Mouse (Mus musculus): Measurements from ENCODE around the gene Trpc4ap.
"Not testable (repeated sequence)": the region's sequence is repeated elsewhere in the genome, so short reads cannot be mapped to it uniquely, and the experiment has no call there.

Gene Trpc4ap

DNA sequence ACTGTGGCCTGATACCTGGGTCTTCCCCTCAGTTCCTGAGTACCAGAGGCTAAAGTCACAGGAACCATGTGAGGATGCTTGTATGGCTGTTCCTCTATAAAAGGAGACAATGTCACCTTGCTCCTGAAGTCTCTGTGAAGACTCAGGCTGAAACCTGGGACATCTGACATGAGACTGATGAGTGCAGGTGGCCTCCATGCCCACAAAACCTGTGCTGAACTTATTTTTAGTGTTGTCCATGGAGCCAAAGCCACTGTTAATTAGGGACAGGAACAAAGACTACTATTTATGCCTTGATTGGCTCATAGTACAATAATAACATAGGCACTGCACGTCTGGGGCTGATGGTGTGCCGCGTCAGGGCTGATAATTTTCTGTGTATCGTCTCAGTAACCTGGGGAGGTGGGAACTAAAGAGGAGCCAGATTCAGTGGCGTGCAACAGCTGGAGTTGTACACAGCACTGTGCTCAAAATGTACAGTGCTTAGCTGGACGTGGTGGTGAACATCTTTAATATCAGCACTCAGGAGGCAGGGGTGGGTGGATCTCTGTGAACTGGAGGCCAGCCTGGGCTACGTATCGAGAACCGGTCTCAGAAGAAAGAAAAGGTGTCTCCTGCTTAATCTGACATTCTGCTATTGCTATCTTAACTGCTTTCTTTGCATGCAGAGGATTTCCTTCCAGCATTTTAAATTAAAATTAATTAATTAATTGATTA lies 80.2 kb downstream of the Trpc4ap start:
- no peak for DNase-seq (ENCODE audit: low spot score)

DNA sequence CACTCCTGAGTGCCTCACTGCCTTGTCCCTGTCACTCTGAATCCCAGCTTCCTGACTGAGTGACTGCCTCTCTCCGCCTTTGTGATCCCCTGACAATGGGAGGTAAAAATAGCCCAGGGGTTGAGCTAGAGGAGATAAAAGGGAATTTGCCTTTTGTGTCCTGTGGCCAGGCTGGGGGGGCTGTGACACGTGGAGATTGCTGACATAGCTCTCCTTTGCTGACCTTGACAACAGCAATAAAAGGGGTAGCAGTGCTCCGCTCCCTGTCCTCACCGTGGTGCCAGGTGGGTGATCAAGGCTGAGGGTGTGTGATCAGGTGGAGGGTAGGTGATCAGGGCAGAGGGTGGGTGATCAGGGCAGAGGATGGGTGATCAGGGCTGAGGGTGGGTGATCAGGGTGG lies 81.2 kb downstream of the Trpc4ap start, which contains the start of gene Myh7b:
Gene Myh7b (plus strand): TSS at position 235 of the 400 bp plus-strand sequence.
- no peak for DNase-seq (ENCODE audit: low spot score)

DNA sequence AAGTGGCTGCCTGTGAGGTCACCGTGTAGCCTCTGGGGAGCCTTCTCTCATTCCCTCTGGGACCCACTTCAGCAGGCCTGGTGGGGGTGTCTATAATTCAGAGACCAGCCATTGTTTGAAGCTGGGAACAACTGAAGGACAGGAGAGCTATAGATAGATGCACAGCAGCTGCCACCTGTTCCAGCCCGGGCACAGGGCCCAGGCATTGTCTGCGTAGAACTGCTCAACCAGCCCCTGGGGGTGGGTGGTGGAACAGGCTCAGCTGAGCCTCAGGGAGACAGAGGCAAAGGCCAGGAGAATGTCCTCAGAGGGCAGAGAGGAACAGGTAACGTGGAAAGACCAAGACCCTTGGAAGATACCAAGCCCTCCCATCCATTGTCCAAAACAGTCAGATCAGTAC lies 85.8 kb downstream of the Trpc4ap start:
- no peak for DNase-seq (ENCODE audit: low spot score)

DNA sequence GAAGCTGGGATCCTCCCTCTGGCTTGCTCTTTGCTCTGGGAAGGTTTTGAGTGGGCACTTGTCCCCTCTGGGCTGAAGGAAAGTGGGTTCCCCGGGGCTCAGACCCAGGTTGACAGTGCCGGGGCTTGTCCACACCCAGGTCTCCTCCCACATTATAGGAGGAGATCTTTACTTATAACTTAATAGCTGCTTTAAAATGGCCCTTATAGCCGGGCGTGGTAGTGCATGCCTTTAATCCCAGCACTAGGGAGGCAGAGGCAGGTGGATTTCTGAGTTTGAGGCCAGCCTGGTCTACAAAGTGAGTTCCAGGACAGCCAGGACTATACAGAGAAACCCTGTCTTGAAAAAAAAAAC lies 87.0 kb downstream of the Trpc4ap start:
- DNase-seq (ENCODE audit: low spot score): not testable (repeated sequence)

DNA sequence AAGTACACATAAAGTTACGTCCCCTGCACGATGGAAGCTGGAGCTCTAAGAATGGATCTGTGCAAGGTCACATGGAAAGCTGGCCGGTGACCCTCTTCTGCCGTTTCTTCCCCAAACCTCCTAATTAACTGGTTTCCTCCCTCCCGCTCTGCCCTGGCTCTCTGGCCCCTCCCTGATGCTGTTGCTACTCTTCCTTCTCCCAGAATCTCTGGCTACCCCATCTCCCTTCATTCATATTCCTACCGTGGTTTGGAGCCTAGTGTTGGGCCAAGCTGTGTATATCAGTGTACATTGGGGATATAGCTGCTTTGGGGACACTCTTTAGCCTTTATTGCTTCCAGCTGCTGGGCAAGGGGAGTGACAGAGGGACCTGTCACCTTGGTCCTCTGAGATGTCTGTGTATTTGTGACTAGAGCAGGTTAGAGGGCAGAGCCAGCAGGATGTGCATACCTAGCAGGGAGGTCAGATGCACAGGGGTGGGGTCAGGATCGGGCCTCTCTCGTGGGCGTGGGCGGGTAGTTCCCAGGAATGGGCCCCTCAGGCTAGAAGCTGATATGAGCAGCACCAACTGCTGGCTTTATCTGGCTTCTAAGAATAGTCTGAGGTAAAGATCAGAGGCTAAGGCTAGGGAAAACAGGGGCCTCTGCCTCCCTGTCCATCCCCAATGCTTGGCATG lies 87.5 kb downstream of the Trpc4ap start:
- DNase-seq (ENCODE audit: low spot score): peak; percentile 48

DNA sequence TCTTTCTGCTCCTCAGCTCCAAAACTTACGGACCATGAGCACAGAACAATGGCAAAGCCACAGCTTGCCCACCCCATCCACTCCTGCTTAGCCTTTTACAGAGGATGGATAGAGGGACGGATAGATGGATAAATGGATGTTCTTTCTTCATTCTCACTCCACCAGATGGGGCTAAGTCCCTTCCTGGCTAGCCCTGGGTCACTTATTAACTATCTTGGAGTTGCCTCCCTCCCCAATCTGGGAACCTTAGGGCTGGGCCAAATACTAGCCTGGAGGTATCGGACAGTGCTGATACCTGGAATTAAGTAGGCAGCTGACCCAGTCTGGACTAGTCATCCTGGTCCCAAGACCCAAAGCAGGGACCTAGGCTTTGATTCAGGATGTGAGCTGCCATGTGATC lies 88.5 kb downstream of the Trpc4ap start:
- DNase-seq (ENCODE audit: low spot score): no peak

DNA sequence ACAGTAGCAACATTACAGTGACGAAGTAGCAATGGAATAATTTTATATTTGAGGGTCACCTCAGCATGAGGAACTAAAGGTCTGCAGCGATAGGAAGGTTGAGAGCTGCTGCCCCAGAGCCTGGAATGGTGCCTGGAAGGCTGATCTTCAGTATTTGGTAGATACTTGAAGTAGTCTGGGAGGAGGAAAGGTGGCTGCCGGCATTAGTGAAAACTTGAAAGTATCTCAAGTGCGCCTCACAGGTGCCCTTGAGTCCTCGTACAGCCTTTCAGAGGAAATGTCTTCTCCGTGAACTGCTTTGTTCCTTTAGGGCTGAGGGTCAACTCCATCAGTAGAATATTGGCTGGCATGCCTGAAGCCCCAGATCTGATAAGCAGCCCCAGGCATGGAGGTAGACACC lies 96.7 kb downstream of the Trpc4ap start:
- no peak for DNase-seq (ENCODE audit: low spot score)

DNA sequence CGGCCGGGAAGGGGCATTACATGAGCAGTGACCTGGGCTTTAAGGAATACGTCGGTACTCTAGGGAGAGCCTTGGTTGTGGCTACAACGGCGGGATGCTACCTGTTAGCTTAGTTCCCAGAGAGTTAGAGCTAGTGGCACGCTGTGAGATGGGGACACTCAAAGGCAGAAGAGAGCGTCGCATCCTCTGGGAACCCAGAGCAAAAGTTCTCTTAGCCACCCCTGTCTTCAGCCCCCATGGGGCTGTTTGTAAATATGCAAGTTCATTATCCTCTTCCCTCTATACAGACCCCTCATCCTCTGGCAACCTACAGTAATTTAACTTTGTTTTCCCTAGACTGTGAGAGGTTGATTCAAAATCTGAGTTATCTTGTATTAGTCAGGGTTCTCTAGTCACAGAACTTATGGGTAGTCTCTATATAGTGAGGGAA lies 99.3 kb downstream of the Trpc4ap start:
- no peak for DNase-seq (ENCODE audit: low spot score)

DNA sequence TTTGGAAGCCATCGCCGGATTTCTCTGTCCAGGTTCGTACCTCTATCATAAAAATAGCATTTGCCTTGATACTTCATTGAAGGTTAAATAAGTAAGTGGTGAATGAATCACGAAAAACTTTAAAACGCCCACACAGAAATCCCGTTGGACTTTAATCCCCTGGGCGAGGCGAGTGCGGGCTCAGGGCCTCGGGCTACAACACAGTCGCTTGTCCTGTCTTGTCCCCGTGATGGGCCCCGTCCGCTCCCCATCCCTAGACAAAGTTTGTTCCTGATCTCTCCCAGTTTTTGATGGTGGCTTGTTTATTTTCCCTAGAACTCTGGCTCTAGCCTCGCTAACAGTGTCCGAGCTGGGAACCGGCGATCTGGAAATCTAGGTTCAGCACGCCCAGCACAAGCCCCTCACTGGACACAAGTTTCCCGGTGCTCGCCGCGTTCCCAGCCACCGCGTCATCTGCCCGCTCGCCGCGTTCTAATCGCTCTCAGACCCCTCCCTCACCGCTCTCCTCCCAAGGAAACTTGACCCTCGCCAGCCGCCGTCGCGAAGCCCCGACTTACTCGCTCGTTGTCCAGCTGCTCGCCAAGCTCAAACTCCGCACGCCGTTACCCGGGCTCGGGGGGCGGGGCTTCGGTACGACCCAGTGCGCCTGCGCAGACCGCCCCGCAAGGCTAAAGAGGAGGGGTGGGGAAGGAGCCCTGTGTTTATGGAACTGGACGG lies 99.9 kb downstream of the Trpc4ap start, which contains the start of gene Gss:
Gene Gss (minus strand): TSS at position 674 of the 717 bp plus-strand sequence.
- DNase-seq (ENCODE audit: low spot score): peak; percentile 100

DNA sequence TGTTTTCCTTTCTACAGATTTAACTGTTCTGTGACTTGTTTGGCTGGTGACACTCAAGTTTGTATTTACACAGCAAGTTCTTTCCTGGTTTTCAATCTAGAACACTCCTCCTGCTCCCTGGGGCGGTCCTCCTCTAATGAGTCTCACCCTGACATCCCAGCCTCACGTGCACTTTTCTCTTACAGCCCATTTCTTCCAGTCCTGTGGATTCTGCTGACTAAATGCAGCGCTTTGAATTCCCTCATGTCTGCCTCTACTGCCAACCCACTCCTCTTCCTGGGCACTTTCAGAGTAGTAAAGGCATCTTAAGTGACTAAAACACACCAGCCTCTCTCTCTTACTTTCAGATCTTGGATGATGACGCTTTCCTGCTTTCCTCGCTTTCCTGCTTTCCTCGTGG lies 100.5 kb downstream of the Trpc4ap start:
- DNase-seq (ENCODE audit: low spot score): peak; percentile 60

DNA sequence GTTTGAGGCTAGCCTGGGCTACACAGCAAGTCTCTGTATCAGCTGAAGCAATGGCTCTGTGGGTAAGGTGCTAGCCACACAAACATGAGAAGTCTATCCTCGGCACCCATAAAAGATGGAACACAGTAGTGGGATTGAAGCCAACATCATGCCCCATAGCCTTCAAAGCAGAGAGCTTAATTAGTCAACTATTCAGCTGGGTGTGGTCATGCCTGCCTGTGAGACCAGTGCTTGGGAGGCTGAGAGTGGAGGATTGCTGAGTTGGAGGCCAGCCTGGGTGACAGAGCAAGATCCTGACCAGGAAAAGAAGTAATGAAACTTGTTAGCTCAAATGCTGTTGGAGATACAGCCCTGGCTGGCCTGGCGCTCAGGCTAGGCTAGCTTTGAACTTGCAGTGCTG lies 101.3 kb downstream of the Trpc4ap start:
- no peak for DNase-seq (ENCODE audit: low spot score)

DNA sequence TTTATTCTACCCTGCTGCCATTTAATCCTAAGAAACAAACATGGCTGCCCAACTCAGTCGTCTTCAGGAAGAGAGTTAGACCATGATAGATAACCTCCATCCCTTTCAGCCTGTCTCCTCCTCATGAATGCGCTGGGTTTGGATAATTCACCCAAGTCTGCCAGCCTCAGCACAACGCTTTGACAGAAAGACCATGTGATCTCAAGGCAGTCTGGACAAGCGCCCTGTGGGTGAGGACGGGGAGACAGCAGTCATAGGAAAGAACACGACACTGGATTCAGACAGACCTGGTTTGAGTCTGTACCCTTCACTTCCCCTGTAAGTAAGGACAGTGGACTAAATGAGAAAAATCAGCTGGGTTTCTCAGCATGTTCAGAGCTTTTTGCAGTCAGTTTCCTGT lies 102.7 kb downstream of the Trpc4ap start:
- no peak for DNase-seq (ENCODE audit: low spot score)

DNA sequence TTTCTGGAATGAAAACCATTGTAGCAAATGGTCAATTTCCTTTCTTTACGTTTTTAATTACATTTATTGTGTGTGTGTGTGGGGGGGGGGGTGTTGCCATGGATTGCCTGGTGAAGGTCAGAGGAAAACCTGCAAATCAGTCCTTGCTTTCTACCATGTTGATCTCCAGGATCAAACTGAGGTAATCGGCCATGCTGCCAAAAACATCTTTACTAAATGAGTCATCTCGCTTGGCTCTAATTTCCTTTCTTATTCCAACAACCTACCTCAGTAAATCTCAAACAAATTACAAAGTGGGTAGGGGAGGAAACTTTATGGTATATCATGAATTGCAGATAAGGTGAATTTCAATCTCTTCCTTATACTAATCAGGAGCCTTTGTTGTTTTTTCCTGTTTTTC lies 104.0 kb downstream of the Trpc4ap start:
- no peak for DNase-seq (ENCODE audit: low spot score)

DNA sequence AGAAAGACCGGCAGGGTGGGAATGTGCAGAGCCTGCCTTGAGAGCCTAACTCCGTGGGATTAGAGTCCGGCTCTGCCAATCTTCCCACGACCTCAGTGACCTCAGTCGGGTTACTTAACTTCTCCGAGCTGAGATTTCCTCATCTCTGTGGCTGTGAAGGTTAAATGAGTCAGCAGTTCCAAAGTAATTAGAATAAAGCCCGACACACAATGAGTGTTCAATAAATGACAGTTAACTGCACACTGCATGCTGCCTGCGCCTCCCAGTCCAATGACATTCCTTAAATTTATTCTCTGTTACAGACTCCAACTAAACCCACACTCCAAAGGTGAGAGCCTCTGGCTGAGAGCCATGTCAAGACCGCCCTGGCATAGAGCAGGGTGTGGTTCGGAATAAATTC lies 106.7 kb downstream of the Trpc4ap start:
- no peak for DNase-seq (ENCODE audit: low spot score)

DNA sequence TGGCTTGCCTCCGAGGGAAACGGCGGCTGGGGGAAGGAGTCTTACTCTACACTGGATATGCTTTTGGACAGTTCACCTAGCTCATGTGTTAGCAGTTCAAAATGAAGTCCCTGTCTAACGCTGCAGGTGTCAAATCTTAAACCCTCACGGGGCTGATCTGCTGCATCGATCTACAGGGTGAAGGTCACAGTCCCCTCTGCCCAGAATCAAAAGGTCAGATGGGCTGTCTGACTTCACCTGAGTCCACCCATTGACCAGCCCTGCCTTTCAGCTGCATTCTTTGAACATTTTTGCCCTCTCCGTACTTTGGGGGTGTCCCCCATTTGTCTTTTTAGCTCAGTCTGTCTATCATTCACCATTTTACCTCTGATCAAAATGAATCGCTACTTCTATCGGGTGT lies 107.1 kb downstream of the Trpc4ap start:
- peak; percentile 58 for DNase-seq (ENCODE audit: low spot score)

All from yolk sac, embryonic 10.5 days (tissue).